Mouse (Mus musculus): ENCODE data around the gene Sacm1l. TPM values are rescaled to one million over a fixed set of nuclear protein-coding genes. Genes with fewer than 3 reads are reported as not detected.

Gene Sacm1l
- polyA plus RNA-seq (2014; fragmentation: Illumina TruSeq; extraction: RNeasy Lipid Tissue Mini Kit (QIAGEN cat#74804)): 201 TPM

GRCm38 (mm10) chr9:123529392-123530157 lies at the start of gene Sacm1l:
Gene Sacm1l, plus strand, starts transcription at chr9:123529759.

GRCm38 (mm10) chr9:123632281-123632680 lies 102.7 kb downstream of the Sacm1l start, which contains the start of gene Slc6a20b:
Gene Slc6a20b, minus strand, starts transcription at chr9:123632565.

Other genes with a start within 250 kb of the Sacm1l start
- gene Lars2, start 162.8 kb upstream of the Sacm1l start, polyA plus RNA-seq (2014; fragmentation: Illumina TruSeq; extraction: RNeasy Lipid Tissue Mini Kit (QIAGEN cat#74804)): 23.9 TPM
- 20.3 TPM for gene Limd1, start 51.1 kb upstream of the Sacm1l start, polyA plus RNA-seq (2014; fragmentation: Illumina TruSeq; extraction: RNeasy Lipid Tissue Mini Kit (QIAGEN cat#74804))
- 0.26 TPM for gene Slc6a20b, start 102.8 kb downstream of the Sacm1l start, polyA plus RNA-seq (2014; fragmentation: Illumina TruSeq; extraction: RNeasy Lipid Tissue Mini Kit (QIAGEN cat#74804))
- 0.54 TPM for gene Ccr9, start 148.7 kb downstream of the Sacm1l start, polyA plus RNA-seq (2014; fragmentation: Illumina TruSeq; extraction: RNeasy Lipid Tissue Mini Kit (QIAGEN cat#74804))
- gene Slc6a20a, start 149.1 kb downstream of the Sacm1l start, polyA plus RNA-seq (2014; fragmentation: Illumina TruSeq; extraction: RNeasy Lipid Tissue Mini Kit (QIAGEN cat#74804)): 1.1 TPM
- 205 TPM for gene Lztfl1, start 187.9 kb downstream of the Sacm1l start, polyA plus RNA-seq (2014; fragmentation: Illumina TruSeq; extraction: RNeasy Lipid Tissue Mini Kit (QIAGEN cat#74804))